In the genomic region with DNA sequence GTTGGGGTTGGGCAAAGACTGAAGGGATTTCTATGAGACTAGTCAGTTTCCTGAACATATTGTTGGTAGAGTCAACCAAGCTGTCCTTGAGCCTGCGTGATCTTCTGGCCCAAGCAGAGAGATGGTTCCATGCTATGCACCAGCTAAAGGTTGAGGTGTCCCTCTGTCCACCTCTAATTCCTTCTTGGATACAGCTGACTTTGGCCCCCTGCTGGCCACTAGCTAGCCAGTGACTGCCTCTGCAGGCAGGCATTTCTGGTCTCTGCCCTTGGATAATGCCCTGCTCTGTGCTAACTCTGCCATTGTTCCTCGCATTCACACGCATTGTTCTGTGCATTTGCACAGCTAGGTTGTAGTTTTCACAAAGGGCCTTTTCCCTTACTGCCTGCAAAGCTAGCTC, we compare ENCODE assay signal across 12 mouse cellular contexts. TPM values are rescaled to one million over a fixed set of nuclear protein-coding genes. Genes with fewer than 3 reads are reported as not detected.
A peak's percentile ranks its signal among the peaks of the same experiment; 100 is the strongest.
DNase-seq lines count a peak whose midpoint lies in the region; ATAC-seq and TF ChIP-seq lines count a peak whose summit lies in the region.
"Had no signal": no experiment of that assay in that cellular context is flagged by ENCODE, and none has a peak within 500 bp of the region (broad histone marks: within the 10 kb centered on the region; RNA-seq: fewer than 3 reads in every experiment).

No protein-coding gene starts in this region.

- no peaks in the 10 kb centered on the region for H3K36me3 ChIP-seq in forebrain, postnatal 0 days (ENCODE audit: insufficient read depth)
- no peaks in the 10 kb centered on the region for H3K36me3 ChIP-seq in forebrain, embryonic 14.5 days (ENCODE audit: control insufficient read depth, insufficient read depth, low read length)
- no peaks in the 10 kb centered on the region for H3K36me3 ChIP-seq in liver, postnatal 0 days (replicated peaks; ENCODE audit: insufficient read depth, low read length)
- no peaks in the 10 kb centered on the region for H3K36me3 ChIP-seq in liver, embryonic 12.5 days

- H3K27me3 ChIP-seq in forebrain, postnatal 0 days (ENCODE audit: insufficient read depth, low read length): no peaks in the 10 kb centered on the region
- 0 out of 2 replicates have a peak, but pooled peaks cover 6% of the 10 kb centered on the region for H3K27me3 ChIP-seq in forebrain, embryonic 14.5 days (replicated peaks; ENCODE audit: control insufficient read depth, insufficient read depth, low read length)
- H3K27me3 ChIP-seq in liver, postnatal 0 days (ENCODE audit: insufficient read depth, low read length): no peaks in the 10 kb centered on the region
- peaks cover 6% of the 10 kb centered on the region; the same call in 1 of the 2 replicates for H3K27me3 ChIP-seq in liver, embryonic 12.5 days (replicated peaks)

- no peak overlapping the region for H3K4me3 ChIP-seq in forebrain, postnatal 0 days (ENCODE audit: low read depth, low read length)
- no peak overlapping the region for H3K4me3 ChIP-seq in forebrain, embryonic 14.5 days (ENCODE audit: low read depth, low read length)
- no peak overlapping the region for H3K4me3 ChIP-seq in liver, postnatal 0 days (ENCODE audit: low read depth, low read length)
- no peak overlapping the region for H3K4me3 ChIP-seq in liver, embryonic 12.5 days
- no peak overlapping the region for H3K4me3 ChIP-seq in bone marrow, adult 2 months (replicated peaks; ENCODE audit: control insufficient read depth, low read depth, low read length)

- no peaks in the 10 kb centered on the region for H3K9me3 ChIP-seq in forebrain, postnatal 0 days (ENCODE audit: low read length)
- H3K9me3 ChIP-seq in forebrain, embryonic 14.5 days (replicated peaks; ENCODE audit: control insufficient read depth, low read length): no peaks in the 10 kb centered on the region
- no peaks in the 10 kb centered on the region for H3K9me3 ChIP-seq in liver, postnatal 0 days (ENCODE audit: low read length)
- no peaks in the 10 kb centered on the region for H3K9me3 ChIP-seq in liver, embryonic 12.5 days (replicated peaks)

- DNase-seq in forebrain, postnatal 0 days: no peak
- no peak for DNase-seq in forebrain, embryonic 14.5 days (ENCODE audit: low spot score)
- DNase-seq in liver, postnatal 0 days: no peak
- peak; percentile 4 for DNase-seq in lung, postnatal 25 days (ENCODE audit: low spot score)
- no peak for DNase-seq in frontal cortex, postnatal 14 days (ENCODE audit: low spot score in 2 of 2)
- DNase-seq: gastrocnemius, postnatal 14 days; layer of hippocampus, postnatal 36 days; midbrain, embryonic 14.5 days had no signal

- TF ChIP-seq CTCF in forebrain, postnatal 0 days (IDR thresholded peaks at IDR 0.05; ENCODE audit: low read depth): peak; percentile 23; the same call in 1 of the 2 replicates
- TF ChIP-seq CTCF in liver, postnatal 0 days (IDR thresholded peaks at IDR 0.05; ENCODE audit: low read depth): peak; percentile 48
- TF ChIP-seq CTCF in bone marrow, adult 2 months (IDR thresholded peaks at IDR 0.05; ENCODE audit: control insufficient read depth, insufficient read depth, low read length): 0 out of 2 replicates have a peak, but pooled peaks have one; percentile 9

- TF ChIP-seq POLR2A in bone marrow, adult 2 months (IDR thresholded peaks at IDR 0.05; ENCODE audit: borderline replicate concordance, control insufficient read depth, low read depth, low read length): no peak

- H3K9ac ChIP-seq in forebrain, postnatal 0 days: no peak overlapping the region
- H3K9ac ChIP-seq in forebrain, embryonic 14.5 days (ENCODE audit: low read length): no peak overlapping the region
- no peak overlapping the region for H3K9ac ChIP-seq in liver, postnatal 0 days (replicated peaks)
- no peak overlapping the region for H3K9ac ChIP-seq in liver, embryonic 12.5 days

- H3K27ac ChIP-seq in forebrain, postnatal 0 days (ENCODE audit: low read depth, low read length): no peak overlapping the region
- H3K27ac ChIP-seq in forebrain, embryonic 14.5 days (ENCODE audit: low read depth, low read length): no peak overlapping the region
- H3K27ac ChIP-seq in liver, postnatal 0 days (ENCODE audit: low read depth): no peak overlapping the region
- H3K27ac ChIP-seq in liver, embryonic 12.5 days: no peak overlapping the region
- H3K27ac ChIP-seq in bone marrow, adult 2 months (ENCODE audit: control insufficient read depth, insufficient read depth, low read depth, low read length, poor library complexity): no peak overlapping the region

- no peak for ATAC-seq in forebrain, postnatal 0 days
- no peak for ATAC-seq in forebrain, embryonic 14.5 days
- ATAC-seq in liver, postnatal 0 days: no peak
- ATAC-seq in liver, embryonic 12.5 days: no peak
- no peak for ATAC-seq in monocyte, adult 5-6 weeks (replicated peaks; ENCODE audit: insufficient number of reproducible peaks, low FRiP score, low TSS enrichment, poor library complexity, severe bottlenecking)

- no peak for TF ChIP-seq EP300 in liver, postnatal 0 days (IDR thresholded peaks at IDR 0.05; ENCODE audit: low read depth)

- no peaks in the 10 kb centered on the region for H3K4me1 ChIP-seq in forebrain, postnatal 0 days (ENCODE audit: insufficient read depth)
- H3K4me1 ChIP-seq in forebrain, embryonic 14.5 days (ENCODE audit: control insufficient read depth, insufficient read depth, low read length): peaks cover 5% of the 10 kb centered on the region
- H3K4me1 ChIP-seq in liver, postnatal 0 days (ENCODE audit: insufficient read depth): no peaks in the 10 kb centered on the region
- no peaks in the 10 kb centered on the region for H3K4me1 ChIP-seq in liver, embryonic 12.5 days
- H3K4me1 ChIP-seq in bone marrow, adult 2 months (ENCODE audit: control insufficient read depth, insufficient read depth, low read length): no peaks in the 10 kb centered on the region; the same call in 1 of the 2 replicates

- no peak overlapping the region for H3K4me2 ChIP-seq in forebrain, postnatal 0 days (ENCODE audit: low read depth)
- H3K4me2 ChIP-seq in forebrain, embryonic 14.5 days (ENCODE audit: low read length): no peak overlapping the region
- no peak overlapping the region for H3K4me2 ChIP-seq in liver, postnatal 0 days (ENCODE audit: low read depth, low read length)
- H3K4me2 ChIP-seq in liver, embryonic 12.5 days: no peak overlapping the region

- WGBS in forebrain, postnatal 0 days: 54% methylated on average over 3 of the region's 3 CpGs
- WGBS in forebrain, embryonic 14.5 days: 44% methylated on average over 3 of the region's 3 CpGs
- 73% methylated on average over 3 of the region's 3 CpGs for WGBS in liver, postnatal 0 days (ENCODE audit: insufficient replicate concordance)
- 81% methylated on average over 3 of the region's 3 CpGs for WGBS in liver, embryonic 12.5 days (ENCODE audit: insufficient replicate concordance)
- 89% methylated on average over 3 of the region's 3 CpGs for WGBS in bone marrow, adult 2 months

RNA-seq across cellular contexts. Expression of gene Crygs, which starts 15.9 kb away (rescaled TPM):
- total RNA-seq in forebrain, postnatal 0 days (2014; rRNA removed): not detected in 2 replicates
- polyA plus RNA-seq in forebrain, postnatal 0 days (2015; fragmentation: Nextera tagmentation; extraction: Ambion mirVana): 0.16 and 0.18 TPM in 2 replicates
- polyA plus RNA-seq in forebrain, embryonic 14.5 days (2014; fragmentation: Nextera tagmentation; extraction: Ambion mirVana): not detected in 2 replicates
- polyA plus RNA-seq in liver, postnatal 0 days (2015; fragmentation: Nextera tagmentation; extraction: Ambion mirVana): not detected in 2 replicates
- polyA plus RNA-seq in liver, embryonic 12.5 days (2016; fragmentation: Nextera tagmentation; extraction: Ambion mirVana): 0.19 and 0.25 TPM in 2 replicates
- not detected in 2 replicates for polyA plus RNA-seq in bone marrow, adult 2 months (2011; ENCODE audit: insufficient read depth, insufficient read length, low replicate concordance, missing spikeins)
- not detected in 3 replicates for total RNA-seq in monocyte, adult 5-6 weeks (2017)
- total RNA-seq: gastrocnemius, postnatal 14 days; layer of hippocampus, postnatal 36 days had no signal
- polyA plus RNA-seq: spleen, adult 2 months had no signal
